Mouse (Mus musculus): ENCODE data around the gene Ell. TPM values are rescaled to one million over a fixed set of nuclear protein-coding genes. Genes with fewer than 3 reads are reported as not detected.

The Ell gene
- polyA plus RNA-seq, 1 experiment from 2014 or later, result 17.2 TPM

GRCm38 (mm10) chr8:70634066-70634465 lies 94.8 kb downstream of the Ell start:
- WGBS, result 59% methylated on average over 6 of the region's 6 CpGs
- Histone ChIP-seq H3K4me2 (no peak overlapping the region), H3K4me3 (no peak overlapping the region), H3K9ac (no peak overlapping the region), H3K27me3 (peaks cover 27% of the 10 kb centered on the region), H3K4me1 (replicated peaks) (peaks cover 31% of the 10 kb centered on the region), H3K9me3 (no peaks in the 10 kb centered on the region), H3K27ac (no peak overlapping the region), H3K36me3 (no peaks in the 10 kb centered on the region)
- no peak for ATAC-seq (ENCODE audit: low FRiP score)

GRCm38 (mm10) chr8:70635527-70635926 lies 96.3 kb downstream of the Ell start:
- 78% methylated on average over 6 of the region's 6 CpGs for WGBS
- Histone ChIP-seq H3K27ac (no peak overlapping the region), H3K36me3 (no peaks in the 10 kb centered on the region), H3K27me3 (peaks cover 27% of the 10 kb centered on the region), H3K4me3 (no peak overlapping the region), H3K9me3 (no peaks in the 10 kb centered on the region), H3K9ac (no peak overlapping the region), H3K4me2 (no peak overlapping the region), H3K4me1 (replicated peaks) (peaks cover 19% of the 10 kb centered on the region; the same call in 1 of the 2 replicates)
- ATAC-seq (ENCODE audit: low FRiP score), result no peak

GRCm38 (mm10) chr8:70636838-70637237 lies 97.6 kb downstream of the Ell start:
- no peak overlapping the region for H3K4me3 ChIP-seq
- no peaks in the 10 kb centered on the region for H3K9me3 ChIP-seq
- no peak overlapping the region for H3K4me2 ChIP-seq
- H3K27ac ChIP-seq, result no peak overlapping the region
- H3K4me1 ChIP-seq (replicated peaks), result peaks cover 14% of the 10 kb centered on the region; the same call in 1 of the 2 replicates
- no peak overlapping the region for H3K9ac ChIP-seq
- ATAC-seq (ENCODE audit: low FRiP score), result no peak
- 57% methylated on average over 8 of the region's 8 CpGs for WGBS
- H3K36me3 ChIP-seq, result no peaks in the 10 kb centered on the region
- H3K27me3 ChIP-seq, result peaks cover 14% of the 10 kb centered on the region

DNA sequence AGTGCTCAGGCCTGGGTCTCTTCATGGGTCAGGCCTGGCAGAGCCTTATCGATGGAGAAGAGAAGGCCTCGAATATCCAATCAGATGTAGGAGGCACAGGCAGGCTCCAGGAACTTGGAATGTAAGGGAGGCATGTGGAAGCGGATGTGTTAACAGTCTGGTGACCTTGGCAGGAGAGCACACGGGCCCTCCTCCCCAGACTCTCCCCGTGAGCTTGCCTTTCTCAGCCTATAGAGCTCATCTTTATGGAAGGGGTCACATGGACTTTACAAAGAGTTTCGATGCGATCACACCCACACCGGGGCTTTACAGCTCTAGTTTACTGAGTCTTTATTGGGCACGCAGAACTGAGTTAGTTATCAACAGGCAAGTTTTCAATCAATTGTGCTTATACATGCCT lies 99.5 kb downstream of the Ell start:
- no peak for ATAC-seq (ENCODE audit: low FRiP score)
- WGBS, result 72% methylated on average over 9 of the region's 9 CpGs
- H3K4me2 ChIP-seq, result no peak overlapping the region
- H3K4me3 ChIP-seq, result no peak overlapping the region
- H3K9ac ChIP-seq, result no peak overlapping the region
- peaks cover 14% of the 10 kb centered on the region; the same call in 1 of the 2 replicates for H3K4me1 ChIP-seq (replicated peaks)
- no peaks in the 10 kb centered on the region for H3K36me3 ChIP-seq
- no peak overlapping the region for H3K27ac ChIP-seq
- H3K27me3 ChIP-seq, result no peaks in the 10 kb centered on the region
- H3K9me3 ChIP-seq, result no peaks in the 10 kb centered on the region

Other genes with a start within 250 kb of the Ell start
- 45.8 and 50.9 TPM in 2 replicates for gene Ddx49, start 237.0 kb upstream of the Ell start, polyA plus RNA-seq (2015; fragmentation: Nextera tagmentation; extraction: Ambion mirVana)
- gene Cope, start 236.9 kb upstream of the Ell start, polyA plus RNA-seq (2015; fragmentation: Nextera tagmentation; extraction: Ambion mirVana), result 275 and 288 TPM in 2 replicates
- gene Cers1, start 223.7 kb upstream of the Ell start, polyA plus RNA-seq (2015; fragmentation: Nextera tagmentation; extraction: Ambion mirVana), result 24.5 and 25.1 TPM in 2 replicates
- gene Gdf1, start 209.6 kb upstream of the Ell start, polyA plus RNA-seq (2015; fragmentation: Nextera tagmentation; extraction: Ambion mirVana), result 1.2 and 2.6 TPM in 2 replicates
- gene Upf1, start 186.2 kb upstream of the Ell start, polyA plus RNA-seq (2015; fragmentation: Nextera tagmentation; extraction: Ambion mirVana), result 14.4 and 15.9 TPM in 2 replicates
- 0.14 and 0.96 TPM in 2 replicates for gene Comp, start 165.9 kb upstream of the Ell start, polyA plus RNA-seq (2015; fragmentation: Nextera tagmentation; extraction: Ambion mirVana)
- gene Crtc1, start 99.9 kb upstream of the Ell start, polyA plus RNA-seq (2015; fragmentation: Nextera tagmentation; extraction: Ambion mirVana), result 35.6 and 37.6 TPM in 2 replicates
- 24.3 and 25.8 TPM in 2 replicates for gene Klhl26, start 62.5 kb upstream of the Ell start, polyA plus RNA-seq (2015; fragmentation: Nextera tagmentation; extraction: Ambion mirVana)
- gene Tmem59l, start 52.1 kb upstream of the Ell start, polyA plus RNA-seq (2015; fragmentation: Nextera tagmentation; extraction: Ambion mirVana), result 78.5 and 78.8 TPM in 2 replicates
- gene Crlf1, start 46.3 kb upstream of the Ell start, polyA plus RNA-seq (2015; fragmentation: Nextera tagmentation; extraction: Ambion mirVana), result 2.2 and 2.9 TPM in 2 replicates
- 147 and 148 TPM in 2 replicates for gene Rex1bd, start 32.7 kb upstream of the Ell start, polyA plus RNA-seq (2015; fragmentation: Nextera tagmentation; extraction: Ambion mirVana)
- gene Uba52, start 28.7 kb upstream of the Ell start, polyA plus RNA-seq (2015; fragmentation: Nextera tagmentation; extraction: Ambion mirVana), result 715 and 758 TPM in 2 replicates
- 385 and 391 TPM in 2 replicates for gene Fkbp8, start 11.7 kb upstream of the Ell start, polyA plus RNA-seq (2015; fragmentation: Nextera tagmentation; extraction: Ambion mirVana)
- 47.7 and 50.5 TPM in 2 replicates for gene Kxd1, start 11.5 kb upstream of the Ell start, polyA plus RNA-seq (2015; fragmentation: Nextera tagmentation; extraction: Ambion mirVana)
- 121 and 125 TPM in 2 replicates for gene Isyna1, start 54.9 kb downstream of the Ell start, polyA plus RNA-seq (2015; fragmentation: Nextera tagmentation; extraction: Ambion mirVana)
- 122 and 132 TPM in 2 replicates for gene Ssbp4, start 69.4 kb downstream of the Ell start, polyA plus RNA-seq (2015; fragmentation: Nextera tagmentation; extraction: Ambion mirVana)
- 1.5 and 1.9 TPM in 2 replicates for gene Lrrc25, start 76.7 kb downstream of the Ell start, polyA plus RNA-seq (2015; fragmentation: Nextera tagmentation; extraction: Ambion mirVana)
- gene Gdf15, start 93.0 kb downstream of the Ell start, polyA plus RNA-seq (2015; fragmentation: Nextera tagmentation; extraction: Ambion mirVana), result 0.12 and 0.14 TPM in 2 replicates
- gene Pgpep1, start 120.9 kb downstream of the Ell start, polyA plus RNA-seq (2015; fragmentation: Nextera tagmentation; extraction: Ambion mirVana), result 103 and 105 TPM in 2 replicates
- 191 and 193 TPM in 2 replicates for gene Lsm4, start 133.8 kb downstream of the Ell start, polyA plus RNA-seq (2015; fragmentation: Nextera tagmentation; extraction: Ambion mirVana)
- gene Jund, start 159.5 kb downstream of the Ell start, polyA plus RNA-seq (2015; fragmentation: Nextera tagmentation; extraction: Ambion mirVana), result 79.2 and 94.3 TPM in 2 replicates
- 0.04 and 0.09 TPM in 2 replicates for gene Iqcn, start 164.0 kb downstream of the Ell start, polyA plus RNA-seq (2015; fragmentation: Nextera tagmentation; extraction: Ambion mirVana)
- not detected in 2 replicates for gene Gm3336, start 179.1 kb downstream of the Ell start, polyA plus RNA-seq (2015; fragmentation: Nextera tagmentation; extraction: Ambion mirVana)
- 0.14 and 0.23 TPM in 2 replicates for gene Pde4c, start 184.3 kb downstream of the Ell start, polyA plus RNA-seq (2015; fragmentation: Nextera tagmentation; extraction: Ambion mirVana)
- 352 and 355 TPM in 2 replicates for gene Rab3a, start 215.2 kb downstream of the Ell start, polyA plus RNA-seq (2015; fragmentation: Nextera tagmentation; extraction: Ambion mirVana)
- gene Mpv17l2, start 221.5 kb downstream of the Ell start, polyA plus RNA-seq (2015; fragmentation: Nextera tagmentation; extraction: Ambion mirVana), result 40.8 and 44.5 TPM in 2 replicates
- gene Pik3r2, start 237.3 kb downstream of the Ell start, polyA plus RNA-seq (2015; fragmentation: Nextera tagmentation; extraction: Ambion mirVana), result 90.0 and 94.1 TPM in 2 replicates

All from hindbrain, embryonic 13.5 days (tissue).